Mouse (Mus musculus) heart, postnatal 0 days (tissue): ENCODE results near the gene Nrip1.

Experiments
- CTCF ChIP-seq: IDR thresholded peaks from 2 replicates; pipeline ENCODE4 v1.5.1; 2016; ENCODE audit warnings: antibody characterized with exemption, control low read depth, low read depth
- EP300 ChIP-seq: IDR thresholded peaks from 2 replicates; pipeline ENCODE4 v1.6.1; 2016; ENCODE audit warnings: antibody characterized with exemption, low read depth

- no peak for TF ChIP-seq EP300
- TF ChIP-seq CTCF, result no peak; the same call in 1 of the 2 replicates
Measured at GRCm38 (mm10) chr16:76370716-76371613, 2.7 kb downstream of the Nrip1 start.
